Mouse (Mus musculus) myocyte (in vitro differentiated cells): Measurements from ENCODE around the gene Alg10b. TPM values are rescaled to one million over a fixed set of nuclear protein-coding genes. Genes with fewer than 3 reads are reported as not detected.
A peak's percentile ranks its signal among the peaks of the same experiment; 100 is the strongest.

Source experiments
- H3K27me3 ChIP-seq: one replicate; pipeline ENCODE4 v1.6.1; 2011; ENCODE audit not compliant: control insufficient read depth, insufficient read depth, insufficient read length
- H3K36me3 ChIP-seq: one replicate; pipeline ENCODE4 v1.6.1; 2011; ENCODE audit not compliant: control insufficient read depth, insufficient read depth
- H3K4me2 ChIP-seq: one replicate; pipeline ENCODE4 v1.6.1; 2011; ENCODE audit warnings: low read depth, control low read depth
- H3K4me3 ChIP-seq: one replicate; pipeline ENCODE4 v1.5.1; 2011; ENCODE audit warnings: mild to moderate bottlenecking, control low read depth, moderate library complexity
- H3K79me2 ChIP-seq: one replicate; pipeline ENCODE4 v1.6.1; 2011; ENCODE audit not compliant: control insufficient read depth, insufficient read depth
- H3ac ChIP-seq: one replicate; pipeline ENCODE4 v1.6.1; 2011; ENCODE audit not compliant: control insufficient read depth, insufficient read length
- CEBPB ChIP-seq: IDR thresholded peaks from 2 replicates; pipeline ENCODE4 v1.6.1; 2011; ENCODE audit warnings: mild to moderate bottlenecking, moderate library complexity; ENCODE audit not compliant: poor library complexity, insufficient read depth, severe bottlenecking
- E2F4 ChIP-seq: IDR thresholded peaks from one replicate; pipeline ENCODE4 v1.6.1; 2011; ENCODE audit warnings: mild to moderate bottlenecking, control low read depth, moderate library complexity; ENCODE audit not compliant: insufficient read depth
- MAX ChIP-seq: IDR thresholded peaks from one replicate; pipeline ENCODE4 v1.6.1; 2011; ENCODE audit warnings: low read depth, mild to moderate bottlenecking, control low read depth
- MYOD1 ChIP-seq, 3 experiments: IDR thresholded peaks; one replicate each; pipeline ENCODE4 v1.6.1; 2011; ENCODE audit warnings: control low read depth in 2 of 3, low read depth in 2 of 3, mild to moderate bottlenecking in 2 of 3, moderate library complexity in 1 of 3; ENCODE audit not compliant: insufficient read length in 2 of 3, control insufficient read depth in 1 of 3
- MYOG ChIP-seq, 3 experiments: IDR thresholded peaks; one replicate each; pipeline ENCODE4 v1.6.1; 2011; ENCODE audit warnings: control low read depth in 2 of 3, low read depth in 2 of 3, mild to moderate bottlenecking in 2 of 3; ENCODE audit not compliant: insufficient read length in 2 of 3, control insufficient read depth in 1 of 3, insufficient read depth in 1 of 3
- POLR2A ChIP-seq: IDR thresholded peaks from one replicate; pipeline ENCODE4 v1.6.1; 2011; ENCODE audit warnings: low read depth, mild to moderate bottlenecking, control low read depth, moderate library complexity; ENCODE audit not compliant: insufficient read length
- POLR2AphosphoS2 ChIP-seq: IDR thresholded peaks from one replicate; pipeline ENCODE4 v1.6.1; 2011; ENCODE audit warnings: low read depth, control low read depth; ENCODE audit not compliant: insufficient read length
- REST ChIP-seq: IDR thresholded peaks from one replicate; pipeline ENCODE4 v1.6.1; 2011; ENCODE audit warnings: mild to moderate bottlenecking, control low read depth, moderate library complexity; ENCODE audit not compliant: insufficient read depth, insufficient read length
- SRF ChIP-seq: IDR thresholded peaks from one replicate; pipeline ENCODE4 v1.6.1; 2011; ENCODE audit warnings: low read depth; ENCODE audit not compliant: control insufficient read depth, insufficient read length
- TCF12 ChIP-seq: IDR thresholded peaks from one replicate; pipeline ENCODE4 v1.6.1; 2011; ENCODE audit warnings: mild to moderate bottlenecking, control low read depth; ENCODE audit not compliant: poor library complexity, insufficient read depth, severe bottlenecking
- TCF3 ChIP-seq: IDR thresholded peaks from one replicate; pipeline ENCODE4 v1.6.1; 2011; ENCODE audit warnings: low read depth, control low read depth; ENCODE audit not compliant: insufficient read length
- USF1 ChIP-seq: IDR thresholded peaks from one replicate; pipeline ENCODE4 v1.6.1; 2011; ENCODE audit warnings: low read depth, mild to moderate bottlenecking, control low read depth, moderate library complexity
- polyA plus RNA-seq: library from polyadenylated mRNA; unstranded; fragments of >200 nt; fragmentation: generic; extraction: Trizol; gene quantifications from one replicate; pipeline ENCODE4 v1.2.1, GENCODE M21; 2012; ENCODE audit warnings: missing spikeins

Gene Alg10b
- polyA plus RNA-seq, 1 experiment, result 13.1 TPM

DNA sequence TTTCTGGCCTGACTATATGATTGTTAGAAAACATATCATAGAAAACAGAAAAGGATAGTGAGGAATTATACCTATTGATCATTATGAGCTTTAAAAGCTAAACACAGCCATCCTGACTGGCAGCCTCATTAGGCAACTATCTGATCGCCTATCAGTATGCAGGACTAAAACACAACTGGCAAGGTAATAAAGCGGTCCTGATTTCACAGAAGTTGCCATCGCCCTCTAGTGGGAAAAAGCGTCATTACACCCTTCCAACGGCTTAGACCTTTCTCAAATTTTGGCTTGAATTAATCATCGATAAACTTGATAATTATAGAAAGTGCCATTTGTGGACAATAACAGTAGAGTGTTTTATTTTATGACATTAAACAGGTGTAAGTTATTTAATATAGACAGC is 9.2 kb upstream of the Alg10b start:
- no peak for TF ChIP-seq MYOD1 (IDR thresholded peaks at IDR 0.05; ENCODE audit: control insufficient read depth in 1 of 3, insufficient read length in 2 of 3, low read depth in 2 of 3)
- no peak for TF ChIP-seq TCF12
- TF ChIP-seq POLR2AphosphoS2, result no peak
- no peak for TF ChIP-seq SRF
- no peak for TF ChIP-seq MYOG (IDR thresholded peaks at IDR 0.05; ENCODE audit: control insufficient read depth in 1 of 3, insufficient read depth in 1 of 3, insufficient read length in 2 of 3, low read depth in 2 of 3)
- no peak for TF ChIP-seq USF1
- no peak for TF ChIP-seq TCF3
- no peak for TF ChIP-seq REST
- TF ChIP-seq CEBPB, result no peak
- TF ChIP-seq POLR2A, result no peak
- TF ChIP-seq MAX, result no peak
- TF ChIP-seq E2F4, result no peak
- Histone ChIP-seq H3K79me2 (no peaks in the 10 kb centered on the region), H3ac (no peak overlapping the region), H3K27me3 (peaks cover 44% of the 10 kb centered on the region), H3K4me2 (no peak overlapping the region), H3K4me3 (no peak overlapping the region), H3K36me3 (no peaks in the 10 kb centered on the region)

DNA sequence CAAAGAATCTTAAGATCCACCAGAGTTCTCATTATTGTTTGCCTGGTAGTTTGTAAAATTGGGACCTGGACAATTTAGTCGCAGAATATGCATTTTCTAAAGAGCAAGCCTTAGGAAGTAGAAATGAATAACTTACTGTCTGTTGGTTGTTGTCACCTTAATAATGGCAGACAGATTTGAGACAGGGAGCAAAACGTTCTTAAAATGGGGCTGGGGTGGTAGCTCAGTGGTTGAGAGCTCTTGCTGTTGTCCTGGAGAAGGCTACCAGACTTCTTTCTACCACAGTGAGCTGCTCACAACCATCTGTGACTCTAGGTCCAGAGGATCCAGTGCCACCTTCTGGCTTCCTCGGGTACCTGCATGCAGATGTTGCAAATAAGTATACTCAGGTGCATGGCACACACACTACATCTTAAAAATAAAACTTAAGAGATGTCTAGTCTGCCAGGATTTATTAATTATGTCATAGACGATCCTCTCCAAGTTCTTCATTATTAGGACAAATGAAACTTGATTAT is 1.0 kb downstream of the Alg10b start:
- peak overlapping the region; percentile 83 for H3K4me2 ChIP-seq
- TF ChIP-seq USF1 (no peak), TCF3 (no peak), MYOD1 (IDR thresholded peaks at IDR 0.05; ENCODE audit: control insufficient read depth in 1 of 3, insufficient read length in 2 of 3, low read depth in 2 of 3) (no peak), TCF12 (no peak), POLR2A (no peak), CEBPB (no peak), SRF (no peak), POLR2AphosphoS2 (no peak), MAX (no peak), REST (no peak)
- H3ac ChIP-seq, result peak overlapping the region; percentile 53
- H3K27me3 ChIP-seq, result peaks cover 7% of the 10 kb centered on the region
- H3K4me3 ChIP-seq, result peak overlapping the region; percentile 74
- peaks cover 19% of the 10 kb centered on the region for H3K79me2 ChIP-seq
- peaks cover 39% of the 10 kb centered on the region for H3K36me3 ChIP-seq

DNA sequence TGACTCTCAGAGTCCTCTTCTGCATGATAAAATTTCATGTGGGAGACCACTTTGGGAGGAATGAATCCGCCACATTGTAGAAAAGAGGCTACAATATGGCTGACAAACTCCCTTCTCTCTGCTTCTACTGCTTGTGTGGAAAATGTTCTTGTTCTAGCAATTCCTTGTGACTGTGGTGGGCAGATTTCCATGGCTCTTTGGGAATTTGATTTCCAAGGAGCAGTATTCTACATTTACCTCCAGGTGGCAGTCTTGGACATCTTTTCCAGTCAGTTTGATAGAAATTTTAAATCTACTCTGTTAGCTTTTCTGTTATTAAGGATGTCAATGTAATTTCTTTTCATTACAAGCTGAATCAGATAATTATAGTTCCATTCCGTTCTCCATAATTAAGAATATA is 13.5 kb downstream of the Alg10b start:
- Histone ChIP-seq H3K27me3 (no peaks in the 10 kb centered on the region), H3K36me3 (peaks cover 3% of the 10 kb centered on the region), H3K4me3 (no peak overlapping the region), H3K79me2 (no peaks in the 10 kb centered on the region), H3ac (no peak overlapping the region), H3K4me2 (no peak overlapping the region)
- TF ChIP-seq MAX (no peak), SRF (no peak), POLR2AphosphoS2 (no peak), MYOG (IDR thresholded peaks at IDR 0.05; ENCODE audit: control insufficient read depth in 1 of 3, insufficient read depth in 1 of 3, insufficient read length in 2 of 3, low read depth in 2 of 3) (no peak), USF1 (no peak), CEBPB (no peak)

DNA sequence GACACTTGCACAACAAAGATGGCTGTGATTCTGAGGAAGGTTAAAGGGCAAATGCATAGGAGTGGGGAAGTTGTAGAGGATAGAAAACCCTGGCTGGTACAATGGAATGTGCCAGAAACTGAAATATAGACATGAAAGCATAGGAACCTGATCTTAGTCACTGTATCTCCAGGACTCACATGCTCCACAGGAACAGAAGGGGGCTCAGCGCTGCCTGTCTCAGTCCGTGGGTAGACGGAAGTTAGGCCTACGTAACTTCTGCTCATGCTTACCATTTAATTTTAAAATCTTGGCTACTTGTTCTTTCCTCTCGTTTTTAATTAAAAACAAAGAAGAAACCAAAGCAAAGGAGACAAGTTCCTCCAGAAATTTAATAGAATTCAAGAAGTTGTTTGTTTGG is 20.0 kb downstream of the Alg10b start:
- Histone ChIP-seq H3K4me3 (no peak overlapping the region), H3K79me2 (no peaks in the 10 kb centered on the region), H3K36me3 (no peaks in the 10 kb centered on the region), H3ac (no peak overlapping the region), H3K4me2 (no peak overlapping the region), H3K27me3 (no peaks in the 10 kb centered on the region)
- TF ChIP-seq TCF3, result no peak
- no peak for TF ChIP-seq MAX
- no peak for TF ChIP-seq MYOG (IDR thresholded peaks at IDR 0.05; ENCODE audit: control insufficient read depth in 1 of 3, insufficient read depth in 1 of 3, insufficient read length in 2 of 3, low read depth in 2 of 3)
- TF ChIP-seq REST, result no peak
- no peak for TF ChIP-seq USF1
- TF ChIP-seq SRF, result no peak
- TF ChIP-seq POLR2A, result no peak
- no peak for TF ChIP-seq CEBPB

DNA sequence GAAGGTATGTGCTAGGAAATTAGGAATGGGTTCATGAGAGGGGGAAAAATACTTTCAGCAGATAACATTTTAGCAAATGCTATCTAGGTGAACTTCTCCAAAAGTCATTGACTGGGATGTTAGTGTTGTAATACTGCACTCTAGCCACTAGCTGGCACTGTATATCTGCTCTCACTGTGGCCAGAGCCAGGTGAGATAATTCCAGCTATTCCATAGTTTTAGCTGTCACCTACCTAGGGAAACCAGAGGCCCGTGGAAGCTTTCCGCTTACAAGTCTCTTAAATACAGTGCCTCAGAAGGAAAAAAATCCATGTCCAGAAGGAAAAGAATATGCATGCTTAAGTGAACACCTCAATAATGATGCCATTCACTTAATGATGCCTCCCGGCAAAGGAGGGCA is 25.6 kb downstream of the Alg10b start:
- no peak overlapping the region for H3ac ChIP-seq
- no peaks in the 10 kb centered on the region for H3K79me2 ChIP-seq
- TF ChIP-seq POLR2A, result no peak
- no peak for TF ChIP-seq TCF3
- TF ChIP-seq POLR2AphosphoS2, result no peak
- TF ChIP-seq USF1, result no peak
- TF ChIP-seq MYOG (IDR thresholded peaks at IDR 0.05; ENCODE audit: control insufficient read depth in 1 of 3, insufficient read depth in 1 of 3, insufficient read length in 2 of 3, low read depth in 2 of 3), result no peak
- TF ChIP-seq CEBPB, result no peak
- no peak for TF ChIP-seq MAX
- no peak for TF ChIP-seq REST
- no peak for TF ChIP-seq MYOD1 (IDR thresholded peaks at IDR 0.05; ENCODE audit: control insufficient read depth in 1 of 3, insufficient read length in 2 of 3, low read depth in 2 of 3)
- no peak for TF ChIP-seq SRF
- TF ChIP-seq E2F4, result no peak
- no peak for TF ChIP-seq TCF12
- no peaks in the 10 kb centered on the region for H3K27me3 ChIP-seq
- H3K4me2 ChIP-seq, result no peak overlapping the region
- H3K36me3 ChIP-seq, result no peaks in the 10 kb centered on the region
- H3K4me3 ChIP-seq, result no peak overlapping the region
